Mouse (Mus musculus) G1E (cell line): ENCODE measurements around the gene Fiz1.

ENCODE experiments used
- CTCF ChIP-seq: IDR thresholded peaks from 2 replicates; pipeline ENCODE4 v1.5.1; 2012; ENCODE audit warnings: low read depth, low read length, inconsistent platforms, mixed read lengths
- GATA2 ChIP-seq: IDR thresholded peaks from 2 replicates; pipeline ENCODE4 v1.6.1; 2012; ENCODE audit warnings: low read depth, low read length, inconsistent platforms, borderline replicate concordance
- POLR2AphosphoS5 ChIP-seq: IDR thresholded peaks from 2 replicates; pipeline ENCODE4 v1.6.1; 2012; ENCODE audit warnings: low read depth, low read length, inconsistent platforms; ENCODE audit not compliant: insufficient replicate concordance
- TAL1 ChIP-seq: conservative IDR thresholded peaks from 2 replicates; pipeline ENCODE4 v1.6.1; 2012; ENCODE audit warnings: low read depth, low read length, inconsistent platforms, mixed read lengths

GRCm38 (mm10) chr7:5061774-5062359 is 47.4 kb upstream of the Fiz1 start, which contains the start of gene U2af2:
- TF ChIP-seq GATA2 (no peak), CTCF (no peak), POLR2AphosphoS5 (no peak), TAL1 (no peak)
